Comparison of ENCODE assay signal across 10 mouse cellular contexts in genomic region chr4:134238686-134239085, GRCm38 (mm10). TPM values are rescaled to one million over a fixed set of nuclear protein-coding genes. Genes with fewer than 3 reads are reported as not detected.
A peak's percentile ranks its signal among the peaks of the same experiment; 100 is the strongest.
DNase-seq lines count a peak whose midpoint lies in the region; ATAC-seq lines count a peak whose summit lies in the region.
"Had no signal": no experiment of that assay in that cellular context is flagged by ENCODE, and none has a peak within 500 bp of the region (broad histone marks: within the 10 kb centered on the region; RNA-seq: fewer than 3 reads in every experiment).

No protein-coding gene starts in this region.

- H3K9ac ChIP-seq in lung, embryonic 15.5 days, result no peak overlapping the region
- no peak overlapping the region for H3K9ac ChIP-seq in stomach, embryonic 15.5 days

- WGBS in lung, embryonic 15.5 days, result 10% methylated on average over 10 of the region's 10 CpGs
- 16% methylated on average over 10 of the region's 10 CpGs for WGBS in limb, embryonic 10.5 days
- WGBS in stomach, embryonic 15.5 days, result 5% methylated on average over 10 of the region's 10 CpGs

- peaks cover 16% of the 10 kb centered on the region; the same call in 1 of the 2 replicates for H3K4me1 ChIP-seq in lung, embryonic 15.5 days
- H3K4me1 ChIP-seq in limb, embryonic 10.5 days, result peaks cover 19% of the 10 kb centered on the region
- peaks cover 8% of the 10 kb centered on the region; the same call in 1 of the 2 replicates for H3K4me1 ChIP-seq in stomach, embryonic 15.5 days

- H3K4me2 ChIP-seq in lung, embryonic 15.5 days, result peak overlapping the region; percentile 51
- H3K4me2 ChIP-seq in stomach, embryonic 15.5 days, result peak overlapping the region; percentile 49

- H3K4me3 ChIP-seq in lung, embryonic 15.5 days, result peak overlapping the region; percentile 43
- H3K4me3 ChIP-seq in limb, embryonic 10.5 days, result peak overlapping the region; percentile 40; the same call in 1 of the 2 replicates
- H3K4me3 ChIP-seq in stomach, embryonic 15.5 days (replicated peaks), result peak overlapping the region; percentile 37

- ATAC-seq in lung, embryonic 15.5 days (ENCODE audit: borderline replicate concordance, extremely low read depth, low FRiP score, low TSS enrichment), result no peak
- no peak for ATAC-seq in stomach, embryonic 15.5 days (ENCODE audit: insufficient read depth, low FRiP score, low read depth)

- no peaks in the 10 kb centered on the region for H3K36me3 ChIP-seq in lung, embryonic 15.5 days
- H3K36me3 ChIP-seq in limb, embryonic 10.5 days, result peaks cover 9% of the 10 kb centered on the region
- no peaks in the 10 kb centered on the region for H3K36me3 ChIP-seq in stomach, embryonic 15.5 days

- H3K27me3 ChIP-seq in lung, embryonic 15.5 days, result peaks cover 13% of the 10 kb centered on the region; the same call in 1 of the 2 replicates
- H3K27me3 ChIP-seq in limb, embryonic 10.5 days (ENCODE audit: low read depth, poor library complexity, severe bottlenecking), result peaks cover 39% of the 10 kb centered on the region
- H3K27me3 ChIP-seq in stomach, embryonic 15.5 days (replicated peaks), result 0 out of 2 replicates have a peak, but pooled peaks cover 2% of the 10 kb centered on the region

- H3K27ac ChIP-seq in lung, embryonic 15.5 days, result peak overlapping the region; percentile 20; the same call in 1 of the 2 replicates
- no peak overlapping the region for H3K27ac ChIP-seq in limb, embryonic 10.5 days
- no peak overlapping the region for H3K27ac ChIP-seq in stomach, embryonic 15.5 days

- peak; percentile 13 for DNase-seq in embryo, embryonic 10.5 days (ENCODE audit: low spot score)
- no peak for DNase-seq in embryo, embryonic 10 days (ENCODE audit: low spot score)
- no peak for DNase-seq in lung, postnatal 10 days
- no peak for DNase-seq in limb, embryonic 10.5 days (ENCODE audit: low spot score)
- no peak for DNase-seq in ovary, adult 18-20 months (ENCODE audit: low spot score)
- DNase-seq in thymus, postnatal 0 days (ENCODE audit: low spot score), result no peak
- DNase-seq: B cell, adult 2 months; embryo, embryonic 11 days had no signal

- no peaks in the 10 kb centered on the region for H3K9me3 ChIP-seq in lung, embryonic 15.5 days
- H3K9me3 ChIP-seq in limb, embryonic 10.5 days (replicated peaks), result no peaks in the 10 kb centered on the region
- no peaks in the 10 kb centered on the region for H3K9me3 ChIP-seq in stomach, embryonic 15.5 days

RNA-seq across cellular contexts. Expression of gene Cnksr1, which starts 0.5 kb away (rescaled TPM):
- 10.1 and 10.9 TPM in 2 replicates for polyA plus RNA-seq in lung, embryonic 15.5 days (2015; fragmentation: Nextera tagmentation; extraction: Ambion mirVana)
- polyA plus RNA-seq in limb, embryonic 10.5 days (2016; fragmentation: Nextera tagmentation; extraction: Ambion mirVana), result 0.76 and 1.1 TPM in 2 replicates
- 7.7 and 10.0 TPM in 2 replicates for polyA plus RNA-seq in stomach, embryonic 15.5 days (2015; fragmentation: Nextera tagmentation; extraction: Ambion mirVana)
- polyA plus RNA-seq in thymus, postnatal 0 days (2015; fragmentation: Nextera tagmentation; extraction: Ambion mirVana), result 2.2 and 2.5 TPM in 2 replicates

RNA-seq across cellular contexts. Expression of gene E130218I03Rik, which starts 4.8 kb away (rescaled TPM):
- 0.45 and 0.52 TPM in 2 replicates for polyA plus RNA-seq in lung, embryonic 15.5 days (2015; fragmentation: Nextera tagmentation; extraction: Ambion mirVana)
- polyA plus RNA-seq in limb, embryonic 10.5 days (2016; fragmentation: Nextera tagmentation; extraction: Ambion mirVana), result 0.60 and 0.79 TPM in 2 replicates
- polyA plus RNA-seq in stomach, embryonic 15.5 days (2015; fragmentation: Nextera tagmentation; extraction: Ambion mirVana), result 0.28 and 0.37 TPM in 2 replicates
- polyA plus RNA-seq in thymus, postnatal 0 days (2015; fragmentation: Nextera tagmentation; extraction: Ambion mirVana), result 0.54 and 0.69 TPM in 2 replicates

RNA-seq across cellular contexts. Expression of gene Zfp593, which starts 6.7 kb away (rescaled TPM):
- 15.2 and 15.9 TPM in 2 replicates for polyA plus RNA-seq in lung, embryonic 15.5 days (2015; fragmentation: Nextera tagmentation; extraction: Ambion mirVana)
- polyA plus RNA-seq in limb, embryonic 10.5 days (2016; fragmentation: Nextera tagmentation; extraction: Ambion mirVana), result 19.0 and 23.5 TPM in 2 replicates
- polyA plus RNA-seq in stomach, embryonic 15.5 days (2015; fragmentation: Nextera tagmentation; extraction: Ambion mirVana), result 15.1 and 15.9 TPM in 2 replicates
- polyA plus RNA-seq in thymus, postnatal 0 days (2015; fragmentation: Nextera tagmentation; extraction: Ambion mirVana), result 27.4 and 28.3 TPM in 2 replicates

RNA-seq across cellular contexts. Expression of gene Gm30191, which starts 8.0 kb away (rescaled TPM):
- polyA plus RNA-seq in lung, embryonic 15.5 days (2015; fragmentation: Nextera tagmentation; extraction: Ambion mirVana), result not detected in 2 replicates
- polyA plus RNA-seq in limb, embryonic 10.5 days (2016; fragmentation: Nextera tagmentation; extraction: Ambion mirVana), result not detected in 2 replicates
- not detected in 2 replicates for polyA plus RNA-seq in stomach, embryonic 15.5 days (2015; fragmentation: Nextera tagmentation; extraction: Ambion mirVana)
- 0.22 TPM in 1 of 2 replicates, not detected in the other for polyA plus RNA-seq in thymus, postnatal 0 days (2015; fragmentation: Nextera tagmentation; extraction: Ambion mirVana)

RNA-seq across cellular contexts. Expression of gene Catsper4, which starts 11.5 kb away (rescaled TPM):
- polyA plus RNA-seq in lung, embryonic 15.5 days (2015; fragmentation: Nextera tagmentation; extraction: Ambion mirVana), result 0.18 and 0.19 TPM in 2 replicates
- not detected in 2 replicates for polyA plus RNA-seq in limb, embryonic 10.5 days (2016; fragmentation: Nextera tagmentation; extraction: Ambion mirVana)
- polyA plus RNA-seq in stomach, embryonic 15.5 days (2015; fragmentation: Nextera tagmentation; extraction: Ambion mirVana), result 0.26 and 0.31 TPM in 2 replicates
- 0.10 TPM in 1 of 2 replicates, not detected in the other for polyA plus RNA-seq in thymus, postnatal 0 days (2015; fragmentation: Nextera tagmentation; extraction: Ambion mirVana)
